Mouse (Mus musculus) kidney, embryonic 15.5 days (tissue): Measurements from ENCODE around the gene Gdf5. TPM values are rescaled to one million over a fixed set of nuclear protein-coding genes. Genes with fewer than 3 reads are reported as not detected.

Experiments
- polyA plus RNA-seq: library from polyadenylated mRNA; unstranded; fragments of >200 nt; fragmentation: Nextera tagmentation; extraction: Ambion mirVana; gene quantifications from 2 replicates; pipeline ENCODE4 v1.2.1, GENCODE M21; 2015

The Gdf5 gene
- polyA plus RNA-seq, 1 experiment from 2014 or later: 0.84 TPM

Other genes starting within 250 kb of the Gdf5 start
- gene Edem2, start 215.9 kb downstream of the Gdf5 start, polyA plus RNA-seq: 36.1 and 39.0 TPM in 2 replicates
- gene Gm17581, start 209.5 kb downstream of the Gdf5 start, polyA plus RNA-seq: not detected in 2 replicates
- gene Procr, start 194.2 kb downstream of the Gdf5 start, polyA plus RNA-seq: 11.1 and 12.3 TPM in 2 replicates
- gene Mmp24, start 170.0 kb downstream of the Gdf5 start, polyA plus RNA-seq: 0.14 and 0.16 TPM in 2 replicates
- 14.5 and 18.1 TPM in 2 replicates for gene BC029722, start 125.9 kb downstream of the Gdf5 start, polyA plus RNA-seq
- gene Eif6, start 118.4 kb downstream of the Gdf5 start, polyA plus RNA-seq: 204 and 210 TPM in 2 replicates
- 0.15 and 0.19 TPM in 2 replicates for gene Fam83c, start 110.5 kb downstream of the Gdf5 start, polyA plus RNA-seq
- gene Uqcc1, start 15.1 kb downstream of the Gdf5 start, polyA plus RNA-seq: 66.6 and 81.7 TPM in 2 replicates
- gene Gm15557, start 4.6 kb downstream of the Gdf5 start, polyA plus RNA-seq: not detected in 2 replicates
- gene Cep250, start 11.1 kb upstream of the Gdf5 start, polyA plus RNA-seq: 21.9 and 24.4 TPM in 2 replicates
- gene 6430550D23Rik, start 62.6 kb upstream of the Gdf5 start, polyA plus RNA-seq: 0.75 and 1.0 TPM in 2 replicates
- gene Ergic3, start 62.7 kb upstream of the Gdf5 start, polyA plus RNA-seq: 212 and 240 TPM in 2 replicates
- 0.08 TPM in 1 of 2 replicates, not detected in the other for gene Fer1l4, start 107.6 kb upstream of the Gdf5 start, polyA plus RNA-seq
- 3.6 and 4.1 TPM in 2 replicates for gene Spag4, start 119.8 kb upstream of the Gdf5 start, polyA plus RNA-seq
- gene Cpne1, start 166.6 kb upstream of the Gdf5 start, polyA plus RNA-seq: 69.6 and 71.2 TPM in 2 replicates
- 30.5 and 32.8 TPM in 2 replicates for gene Rbm12, start 166.6 kb upstream of the Gdf5 start, polyA plus RNA-seq
- 18.1 and 19.4 TPM in 2 replicates for gene Gm28036, start 181.7 kb upstream of the Gdf5 start, polyA plus RNA-seq
- gene Romo1, start 198.7 kb upstream of the Gdf5 start, polyA plus RNA-seq: 406 and 428 TPM in 2 replicates
- 47.7 and 50.2 TPM in 2 replicates for gene Nfs1, start 198.8 kb upstream of the Gdf5 start, polyA plus RNA-seq
- 653 and 664 TPM in 2 replicates for gene Rbm39, start 234.9 kb upstream of the Gdf5 start, polyA plus RNA-seq